ENCODE assay signal across 11 mouse cellular contexts in the genomic region with DNA sequence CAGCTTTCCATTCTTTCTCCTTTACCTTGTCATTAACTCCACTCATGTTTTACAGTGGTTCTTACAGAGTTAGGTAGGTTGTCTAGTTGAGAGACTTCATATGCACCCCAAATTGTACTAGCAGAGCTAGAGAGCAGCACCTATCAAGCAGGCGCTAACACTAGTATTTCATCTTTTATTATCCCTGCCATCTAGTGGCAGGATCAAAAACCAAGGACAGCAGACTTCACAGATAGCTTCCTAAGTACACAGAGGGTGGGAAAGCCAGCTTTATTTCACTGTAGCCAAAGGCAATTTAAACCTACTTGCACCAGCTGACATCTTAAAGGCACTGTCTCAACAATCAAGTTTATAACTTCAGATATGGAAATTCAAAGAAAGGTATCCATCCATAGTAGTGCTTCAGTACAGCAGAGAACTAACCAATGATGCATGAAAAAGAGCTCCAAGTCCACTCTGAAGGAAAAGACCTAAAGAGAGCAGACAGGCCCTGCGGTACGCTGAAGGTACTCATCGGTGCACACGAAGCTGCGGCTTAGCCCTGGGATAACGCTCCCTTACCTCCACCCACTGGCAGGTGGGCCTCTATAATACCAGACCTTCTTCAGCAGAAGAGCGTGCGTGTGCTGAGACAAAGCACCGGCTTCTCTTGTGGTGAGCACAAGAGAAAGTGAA. TPM values are rescaled to one million over a fixed set of nuclear protein-coding genes. Genes with fewer than 3 reads are reported as not detected.
DNase-seq lines count a peak whose midpoint lies in the region; ATAC-seq and TF ChIP-seq lines count a peak whose summit lies in the region.
"Had no signal": no experiment of that assay in that cellular context is flagged by ENCODE, and none has a peak within 500 bp of the region (broad histone marks: within the 10 kb centered on the region; RNA-seq: fewer than 3 reads in every experiment).

No protein-coding gene starts in this region.

- intact Hi-C loops in left cerebral cortex, adult 2 months (cut with DNase I): no loop called here
- intact Hi-C loops in left cerebral cortex, postnatal 14 days (cut with DNase I): no loop called here

- peak; percentile 58 for TF ChIP-seq CTCF in left cerebral cortex, adult 2 months (IDR thresholded peaks at IDR 0.05)

- H3K9me3 ChIP-seq in embryonic facial prominence, embryonic 11.5 days (replicated peaks; ENCODE audit: control insufficient read depth, low read length): no peaks in the 10 kb centered on the region
- no peaks in the 10 kb centered on the region for H3K9me3 ChIP-seq in embryonic facial prominence, embryonic 10.5 days
- H3K9me3 ChIP-seq in liver, embryonic 13.5 days (replicated peaks): no peaks in the 10 kb centered on the region

- H3K9ac ChIP-seq in embryonic facial prominence, embryonic 11.5 days (replicated peaks; ENCODE audit: low read length): no peak overlapping the region
- H3K9ac ChIP-seq in liver, embryonic 13.5 days: no peak overlapping the region

- H3K27me3 ChIP-seq in embryonic facial prominence, embryonic 11.5 days (ENCODE audit: control insufficient read depth, insufficient read depth, low read length): no peaks in the 10 kb centered on the region
- H3K27me3 ChIP-seq in embryonic facial prominence, embryonic 10.5 days (replicated peaks; ENCODE audit: low read depth, poor library complexity, severe bottlenecking): no peaks in the 10 kb centered on the region
- no peaks in the 10 kb centered on the region for H3K27me3 ChIP-seq in liver, embryonic 13.5 days

- no peak overlapping the region for H3K27ac ChIP-seq in embryonic facial prominence, embryonic 11.5 days (replicated peaks; ENCODE audit: low read depth, low read length)
- no peak overlapping the region for H3K27ac ChIP-seq in embryonic facial prominence, embryonic 10.5 days (replicated peaks)
- H3K27ac ChIP-seq in left cerebral cortex, adult 2 months: no peak overlapping the region
- H3K27ac ChIP-seq in liver, embryonic 13.5 days: no peak overlapping the region

- peak; percentile 21 for DNase-seq in embryonic facial prominence, embryonic 11.5 days (ENCODE audit: low spot score)
- DNase-seq in embryonic facial prominence, embryonic 10.5 days (ENCODE audit: low spot score): no peak
- no peak for DNase-seq in left cerebral cortex, adult 2 months (ENCODE audit: extremely low spot score in 1 of 2, low spot score in 2 of 2)
- DNase-seq in left cerebral cortex, postnatal 14 days (ENCODE audit: low spot score in 2 of 2): no peak
- peak; percentile 39 for DNase-seq in ZHBTc4 (ENCODE audit: low read depth, low spot score)
- DNase-seq in liver, embryonic 13.5 days: no peak
- DNase-seq in ovary, postnatal 10 days (ENCODE audit: low spot score): no peak
- DNase-seq in right cerebral cortex, adult 2 months (ENCODE audit: low spot score in 2 of 2): no peak
- DNase-seq: cerebellum, adult 2 months; heart, postnatal 10 days; layer of hippocampus, postnatal 36 days had no signal

- WGBS in embryonic facial prominence, embryonic 11.5 days: 96% methylated on average over 10 of the region's 10 CpGs
- 87% methylated on average over 10 of the region's 10 CpGs for WGBS in embryonic facial prominence, embryonic 10.5 days
- 83% methylated on average over 10 of the region's 10 CpGs for WGBS in liver, embryonic 13.5 days (ENCODE audit: insufficient replicate concordance)

- no peak for ATAC-seq in embryonic facial prominence, embryonic 11.5 days (replicated peaks; ENCODE audit: insufficient number of reproducible peaks, low FRiP score, low TSS enrichment, low read depth)
- peak; percentile 53; the same call in 1 of the 2 replicates for ATAC-seq in liver, embryonic 13.5 days (ENCODE audit: low read depth)

- H3K4me2 ChIP-seq in embryonic facial prominence, embryonic 11.5 days (ENCODE audit: low read depth, low read length): no peak overlapping the region
- H3K4me2 ChIP-seq in liver, embryonic 13.5 days: no peak overlapping the region

- no peaks in the 10 kb centered on the region; the same call in 1 of the 2 replicates for H3K36me3 ChIP-seq in embryonic facial prominence, embryonic 11.5 days (replicated peaks; ENCODE audit: control insufficient read depth, insufficient read depth, low read depth, low read length)
- peaks cover 12% of the 10 kb centered on the region for H3K36me3 ChIP-seq in embryonic facial prominence, embryonic 10.5 days (replicated peaks)
- H3K36me3 ChIP-seq in liver, embryonic 13.5 days: 0 out of 2 replicates have a peak, but pooled peaks cover 5% of the 10 kb centered on the region

- no peaks in the 10 kb centered on the region for H3K4me1 ChIP-seq in embryonic facial prominence, embryonic 11.5 days (ENCODE audit: control insufficient read depth, insufficient read depth, low read length)
- H3K4me1 ChIP-seq in embryonic facial prominence, embryonic 10.5 days: 0 out of 2 replicates have a peak, but pooled peaks cover 4% of the 10 kb centered on the region
- peaks cover 56% of the 10 kb centered on the region for H3K4me1 ChIP-seq in liver, embryonic 13.5 days (replicated peaks)

- no peak overlapping the region for H3K4me3 ChIP-seq in embryonic facial prominence, embryonic 11.5 days (ENCODE audit: low read depth, low read length)
- no peak overlapping the region for H3K4me3 ChIP-seq in embryonic facial prominence, embryonic 10.5 days
- no peak overlapping the region for H3K4me3 ChIP-seq in left cerebral cortex, adult 2 months
- H3K4me3 ChIP-seq in liver, embryonic 13.5 days (replicated peaks): no peak overlapping the region

RNA-seq across cellular contexts. Expression of a gene that starts 16.2 kb away (rescaled TPM):
- 111 and 118 TPM in 2 replicates for polyA plus RNA-seq in embryonic facial prominence, embryonic 11.5 days (2014; fragmentation: Nextera tagmentation; extraction: Ambion mirVana)
- polyA plus RNA-seq in embryonic facial prominence, embryonic 10.5 days (2016; fragmentation: Nextera tagmentation; extraction: Ambion mirVana): 85.4 and 93.6 TPM in 2 replicates
- 10 to 100 TPM; 87.7 to 92.9 TPM for total RNA-seq in left cerebral cortex, adult 2 months (2021)
- total RNA-seq in left cerebral cortex, postnatal 14 days (2021): 10 to 100 TPM; 94.4 to 96.2 TPM
- polyA plus RNA-seq in liver, embryonic 13.5 days (2015; fragmentation: Nextera tagmentation; extraction: Ambion mirVana): 62.4 and 72.7 TPM in 2 replicates

Comparison
In these comparisons a context has a peak if more than half of its experiments do, and no peak if none do; other contexts are left out.
1. DNase-seq: peak in embryonic facial prominence, embryonic 11.5 days (single experiment) and ZHBTc4 (single experiment); none in embryonic facial prominence, embryonic 10.5 days (single experiment), left cerebral cortex, adult 2 months (0 of 2), left cerebral cortex, postnatal 14 days (0 of 2), liver, embryonic 13.5 days (single experiment), ovary, postnatal 10 days (single experiment) and right cerebral cortex, adult 2 months (0 of 2).